Mouse (Mus musculus) cerebellum, adult 11-12 months (tissue): Measurements from ENCODE around the gene Cyp4f39.
"Not testable (repeated sequence)": the region's sequence is repeated elsewhere in the genome, so short reads cannot be mapped to it uniquely, and the experiment has no call there.

Experiments
- DNase-seq: peaks from one replicate; pipeline ENCODE4 v3.0.0; 2022

The Cyp4f39 gene

GRCm38 (mm10) chr17:32474954-32475560 lies 22.5 kb downstream of the Cyp4f39 start:
- DNase-seq: no peak

- no peak for DNase-seq
Measured at GRCm38 (mm10) chr17:32477204-32477603, 24.7 kb downstream of the Cyp4f39 start.

GRCm38 (mm10) chr17:32478727-32479126 lies 26.2 kb downstream of the Cyp4f39 start:
- DNase-seq: no peak

GRCm38 (mm10) chr17:32479554-32480506 lies 27.3 kb downstream of the Cyp4f39 start:
- no peak for DNase-seq

- DNase-seq: no peak
Measured at GRCm38 (mm10) chr17:32481766-32482165, 29.2 kb downstream of the Cyp4f39 start.

GRCm38 (mm10) chr17:32483200-32483599 lies 30.7 kb downstream of the Cyp4f39 start:
- peak; percentile 94 for DNase-seq

GRCm38 (mm10) chr17:32492349-32492980 lies 39.9 kb downstream of the Cyp4f39 start:
- DNase-seq: no peak

- peak; percentile 48 for DNase-seq
Measured at GRCm38 (mm10) chr17:32494601-32495000, 42.1 kb downstream of the Cyp4f39 start.

- DNase-seq: not testable (repeated sequence)
Measured at GRCm38 (mm10) chr17:32500511-32500910, 48.0 kb downstream of the Cyp4f39 start.

GRCm38 (mm10) chr17:32501051-32501450 lies 48.5 kb downstream of the Cyp4f39 start:
- no peak for DNase-seq

GRCm38 (mm10) chr17:32503111-32503510 lies 50.6 kb downstream of the Cyp4f39 start:
- DNase-seq: no peak

- no peak for DNase-seq
Measured at GRCm38 (mm10) chr17:32505851-32506728, 53.6 kb downstream of the Cyp4f39 start, which contains the start of gene Cyp4f17. Cyp4f17 (plus strand) TSS chr17:32506050.

- no peak for DNase-seq
Measured at GRCm38 (mm10) chr17:32506729-32507245, 54.3 kb downstream of the Cyp4f39 start.

GRCm38 (mm10) chr17:32516126-32516525 lies 63.6 kb downstream of the Cyp4f39 start:
- DNase-seq: no peak

- DNase-seq: no peak
Measured at GRCm38 (mm10) chr17:32521981-32522380, 69.5 kb downstream of the Cyp4f39 start.

- DNase-seq: no peak
Measured at GRCm38 (mm10) chr17:32522386-32522785, 69.9 kb downstream of the Cyp4f39 start.

GRCm38 (mm10) chr17:32522816-32523215 lies 70.3 kb downstream of the Cyp4f39 start:
- DNase-seq: no peak

- no peak for DNase-seq
Measured at GRCm38 (mm10) chr17:32523895-32524294, 71.4 kb downstream of the Cyp4f39 start.

- DNase-seq: not testable (repeated sequence)
Measured at GRCm38 (mm10) chr17:32526341-32526740, 73.8 kb downstream of the Cyp4f39 start.

- peak; percentile 18 for DNase-seq
Measured at GRCm38 (mm10) chr17:32527748-32528147, 75.2 kb downstream of the Cyp4f39 start.

- DNase-seq: peak; percentile 94
Measured at GRCm38 (mm10) chr17:32528408-32529337, 76.2 kb downstream of the Cyp4f39 start.
